Mouse (Mus musculus): ENCODE measurements around the gene Ncbp1. TPM values are rescaled to one million over a fixed set of nuclear protein-coding genes. Genes with fewer than 3 reads are reported as not detected.

Gene Ncbp1
- polyA plus RNA-seq, 1 experiment from 2014 or later, result 66.0 TPM

DNA sequence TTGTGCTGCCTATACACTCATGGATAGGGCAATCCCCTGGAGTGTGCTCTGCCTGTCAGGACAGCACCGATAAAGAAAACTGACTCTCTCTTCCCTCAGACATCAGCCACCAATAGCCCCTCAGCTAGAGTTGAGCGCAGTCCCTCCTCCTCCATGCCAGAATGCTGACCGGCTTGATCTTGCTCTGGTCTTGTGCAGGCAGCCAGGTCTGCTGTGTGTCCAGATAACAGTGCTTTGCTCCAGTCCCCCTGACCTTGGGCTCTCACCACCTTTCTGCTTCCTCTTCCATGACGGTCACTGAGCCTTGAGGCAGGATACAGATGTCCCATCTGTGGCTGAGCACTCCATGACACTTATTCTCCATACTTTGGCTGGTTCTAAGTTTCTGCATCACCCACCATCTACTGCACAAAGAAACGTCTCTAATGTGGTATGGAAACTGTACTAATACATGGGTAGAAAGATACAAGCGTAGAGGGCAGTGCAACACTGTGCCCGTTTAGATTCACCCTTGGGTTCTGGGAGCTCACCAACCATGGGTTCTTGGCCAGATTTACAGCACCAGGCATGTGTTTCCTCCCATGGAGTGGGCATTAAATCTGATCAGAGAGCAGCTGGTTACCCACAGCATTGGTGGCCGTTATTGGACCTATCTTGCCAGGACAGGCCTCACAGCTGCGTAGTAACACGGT, 36.2 kb upstream of the Ncbp1 start:
- no peak for ATAC-seq (ENCODE audit: low FRiP score)
- Histone ChIP-seq H3K36me3 (no peaks in the 10 kb centered on the region), H3K27me3 (replicated peaks) (no peaks in the 10 kb centered on the region), H3K27ac (replicated peaks) (no peak overlapping the region), H3K4me1 (peaks cover 7% of the 10 kb centered on the region; the same call in 1 of the 2 replicates), H3K4me2 (no peak overlapping the region), H3K9me3 (replicated peaks) (no peaks in the 10 kb centered on the region), H3K9ac (replicated peaks) (no peak overlapping the region), H3K4me3 (replicated peaks) (no peak overlapping the region)
- 91% methylated on average over 10 of the region's 10 CpGs for WGBS

DNA sequence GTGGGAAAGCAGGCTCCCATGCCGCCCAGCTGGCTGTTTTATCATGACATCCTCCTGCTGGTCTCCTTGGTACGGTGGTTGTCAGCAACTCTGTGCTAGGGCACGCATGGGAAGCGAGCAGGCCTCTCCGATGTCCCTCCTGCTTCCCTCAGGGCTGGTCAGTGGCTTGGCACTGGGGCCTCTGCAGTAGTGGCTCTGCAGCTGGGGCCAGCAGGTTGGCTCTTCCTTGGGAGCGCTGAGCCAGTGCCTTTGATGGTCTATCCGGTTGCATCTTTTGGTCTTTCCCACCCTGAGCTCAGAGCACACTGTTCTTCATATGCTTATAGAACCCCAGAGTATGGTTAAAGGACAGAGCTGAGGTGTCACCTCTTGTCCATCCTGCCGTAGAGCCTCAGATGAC, 28.3 kb upstream of the Ncbp1 start:
- Histone ChIP-seq H3K27ac (replicated peaks) (no peak overlapping the region), H3K4me3 (replicated peaks) (no peak overlapping the region), H3K36me3 (peaks cover 10% of the 10 kb centered on the region), H3K9ac (replicated peaks) (no peak overlapping the region), H3K27me3 (replicated peaks) (no peaks in the 10 kb centered on the region), H3K4me2 (no peak overlapping the region), H3K9me3 (replicated peaks) (no peaks in the 10 kb centered on the region), H3K4me1 (no peaks in the 10 kb centered on the region)
- no peak for ATAC-seq (ENCODE audit: low FRiP score)
- 92% methylated on average over 8 of the region's 8 CpGs for WGBS

DNA sequence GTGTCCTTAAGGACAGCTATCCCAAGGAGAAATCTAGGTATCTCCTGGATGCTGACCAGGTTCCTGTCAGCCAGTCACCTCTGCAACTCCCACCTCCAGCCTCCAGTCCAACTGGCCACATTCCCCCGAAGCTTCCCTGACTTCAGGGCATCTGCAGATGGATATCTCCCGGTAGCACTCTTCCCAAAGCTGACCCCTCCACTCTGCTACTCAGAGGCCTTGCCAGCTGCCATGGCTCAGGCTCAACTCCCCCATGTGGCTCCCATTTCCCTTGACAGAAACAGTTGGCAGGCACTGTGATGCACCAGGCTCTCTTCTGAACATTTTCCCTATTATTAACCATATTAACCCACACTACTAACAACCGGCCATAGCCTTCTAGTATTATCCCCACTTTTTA, 27.1 kb upstream of the Ncbp1 start:
- Histone ChIP-seq H3K27me3 (replicated peaks) (no peaks in the 10 kb centered on the region), H3K4me3 (replicated peaks) (no peak overlapping the region), H3K9ac (replicated peaks) (no peak overlapping the region), H3K4me2 (no peak overlapping the region), H3K27ac (replicated peaks) (no peak overlapping the region), H3K9me3 (replicated peaks) (no peaks in the 10 kb centered on the region), H3K4me1 (no peaks in the 10 kb centered on the region), H3K36me3 (peaks cover 22% of the 10 kb centered on the region)
- WGBS, result 79% methylated on average over 3 of the region's 3 CpGs
- ATAC-seq (ENCODE audit: low FRiP score), result no peak

DNA sequence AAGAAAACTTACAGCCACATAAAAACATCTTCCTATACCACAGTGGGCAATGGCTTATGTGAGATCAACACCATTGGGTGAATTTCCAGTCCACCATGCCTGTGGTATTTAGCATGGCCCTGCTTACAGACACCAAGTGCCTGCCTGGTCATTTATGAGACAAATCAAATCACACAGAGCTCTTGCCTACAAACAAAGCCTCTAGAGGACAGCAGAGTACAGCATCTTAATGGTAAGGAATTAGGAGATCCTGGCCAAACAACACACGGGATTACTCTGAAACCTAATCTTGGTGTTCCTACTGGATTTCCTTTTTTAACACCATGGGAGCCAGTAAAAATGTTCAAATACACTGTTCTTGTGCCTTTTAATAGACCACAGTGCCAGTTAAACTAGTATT, 23.1 kb upstream of the Ncbp1 start:
- Histone ChIP-seq H3K36me3 (peaks cover 62% of the 10 kb centered on the region), H3K4me3 (replicated peaks) (no peak overlapping the region), H3K4me1 (no peaks in the 10 kb centered on the region), H3K9ac (replicated peaks) (no peak overlapping the region), H3K4me2 (no peak overlapping the region), H3K27me3 (replicated peaks) (no peaks in the 10 kb centered on the region), H3K27ac (replicated peaks) (no peak overlapping the region), H3K9me3 (replicated peaks) (no peaks in the 10 kb centered on the region)
- no peak for ATAC-seq (ENCODE audit: low FRiP score)
- 85% methylated on average over 1 of the region's 1 CpGs for WGBS

DNA sequence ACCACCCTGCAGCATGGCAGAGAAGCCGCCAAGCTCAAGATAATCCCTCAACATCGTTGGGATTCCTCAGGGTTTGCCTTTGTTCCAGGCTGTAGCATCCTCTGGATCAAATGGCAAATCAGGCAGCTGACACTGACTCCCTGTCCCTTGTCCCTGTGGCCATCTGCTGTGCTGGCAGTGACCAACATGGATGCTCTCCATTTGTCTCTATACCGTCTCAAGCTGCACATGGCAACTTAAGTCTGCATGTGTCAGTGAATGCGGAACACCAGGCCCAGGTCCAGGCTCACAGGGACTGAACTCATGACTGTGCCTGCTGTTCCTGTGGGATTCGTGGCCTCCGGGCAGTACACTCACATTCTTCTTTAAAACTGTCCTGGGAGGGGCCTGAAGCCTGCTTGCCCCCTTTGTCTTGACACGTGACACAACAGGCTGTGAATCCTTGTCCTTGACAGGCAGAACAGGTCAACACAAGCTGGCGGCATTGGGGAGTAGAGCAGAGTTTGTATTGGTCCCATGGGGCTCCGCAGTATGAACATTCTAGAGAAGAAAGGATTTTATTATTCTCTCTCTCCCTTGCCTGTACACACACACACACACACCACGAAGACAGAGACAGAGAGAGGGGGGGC, 21.8 kb upstream of the Ncbp1 start:
- Histone ChIP-seq H3K36me3 (peaks cover 73% of the 10 kb centered on the region), H3K4me1 (no peaks in the 10 kb centered on the region)
- 54% methylated on average over 10 of the region's 10 CpGs for WGBS

DNA sequence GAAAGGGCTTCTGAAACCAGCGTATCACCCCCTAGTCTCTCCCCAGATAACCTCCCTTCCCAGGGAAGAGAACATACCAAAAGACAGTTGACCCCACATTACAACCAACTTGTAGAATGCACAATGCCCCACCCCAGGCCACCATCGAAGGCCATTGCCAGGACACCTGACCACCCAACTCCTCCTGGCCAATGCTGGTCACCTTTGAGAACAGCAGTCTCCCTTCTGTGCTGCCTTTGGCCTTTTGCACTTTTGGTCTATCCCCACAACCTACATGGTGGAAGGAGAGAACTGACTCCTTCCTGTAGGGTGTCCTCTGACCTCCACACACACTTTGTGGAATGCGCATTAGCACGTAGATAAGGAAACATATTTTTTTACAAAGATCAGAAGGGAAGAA, 20.9 kb upstream of the Ncbp1 start:
- Histone ChIP-seq H3K9ac (replicated peaks) (no peak overlapping the region), H3K27me3 (replicated peaks) (no peaks in the 10 kb centered on the region), H3K27ac (replicated peaks) (no peak overlapping the region), H3K4me1 (no peaks in the 10 kb centered on the region), H3K36me3 (peaks cover 81% of the 10 kb centered on the region), H3K4me3 (replicated peaks) (no peak overlapping the region), H3K9me3 (replicated peaks) (no peaks in the 10 kb centered on the region), H3K4me2 (no peak overlapping the region)
- 97% methylated on average over 4 of the region's 4 CpGs for WGBS
- no peak for ATAC-seq (ENCODE audit: low FRiP score)

More for the DNA sequence above, 21.8 kb upstream of the Ncbp1 start:
- Histone ChIP-seq H3K27ac (replicated peaks) (no peak overlapping the region), H3K4me3 (replicated peaks) (no peak overlapping the region), H3K9ac (replicated peaks) (no peak overlapping the region), H3K9me3 (replicated peaks) (no peaks in the 10 kb centered on the region), H3K4me2 (no peak overlapping the region), H3K27me3 (replicated peaks) (no peaks in the 10 kb centered on the region)
- no peak for ATAC-seq (ENCODE audit: low FRiP score)

DNA sequence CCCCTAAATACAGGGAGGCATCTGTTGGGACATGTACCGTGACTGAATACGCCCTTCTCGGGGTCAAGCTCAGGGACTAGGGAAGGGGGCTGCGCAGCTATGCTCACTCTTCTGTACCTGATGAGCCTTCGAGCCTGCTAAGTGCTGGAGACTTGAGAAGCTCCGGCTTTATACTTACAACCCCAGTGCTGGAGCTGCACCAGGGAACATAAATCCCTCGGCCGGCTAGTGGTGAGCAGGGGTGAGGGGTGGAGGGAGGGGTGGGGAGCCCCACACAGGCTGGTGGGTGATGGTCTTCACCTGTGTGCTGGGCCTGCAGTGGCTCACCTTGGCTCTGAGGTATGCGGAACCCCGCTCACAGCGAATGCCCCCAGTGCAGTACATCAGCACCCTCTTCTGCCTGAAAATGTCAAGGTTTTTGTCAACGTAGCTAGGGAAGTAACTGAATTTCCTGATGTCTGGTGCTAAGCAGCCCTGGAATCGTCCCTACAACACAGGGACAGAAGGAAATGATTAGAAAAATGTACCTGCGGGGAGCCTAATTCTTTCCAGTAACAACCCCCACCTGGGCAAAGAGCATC, 18.8 kb upstream of the Ncbp1 start:
- no peaks in the 10 kb centered on the region for H3K4me1 ChIP-seq
- no peaks in the 10 kb centered on the region for H3K27me3 ChIP-seq (replicated peaks)
- H3K36me3 ChIP-seq, result peaks cover 93% of the 10 kb centered on the region
- WGBS, result 93% methylated on average over 14 of the region's 14 CpGs
- H3K4me2 ChIP-seq, result no peak overlapping the region
- ATAC-seq (ENCODE audit: low FRiP score), result no peak
- H3K9me3 ChIP-seq (replicated peaks), result no peaks in the 10 kb centered on the region
- H3K27ac ChIP-seq (replicated peaks), result no peak overlapping the region
- no peak overlapping the region for H3K4me3 ChIP-seq (replicated peaks)
- H3K9ac ChIP-seq (replicated peaks), result no peak overlapping the region

DNA sequence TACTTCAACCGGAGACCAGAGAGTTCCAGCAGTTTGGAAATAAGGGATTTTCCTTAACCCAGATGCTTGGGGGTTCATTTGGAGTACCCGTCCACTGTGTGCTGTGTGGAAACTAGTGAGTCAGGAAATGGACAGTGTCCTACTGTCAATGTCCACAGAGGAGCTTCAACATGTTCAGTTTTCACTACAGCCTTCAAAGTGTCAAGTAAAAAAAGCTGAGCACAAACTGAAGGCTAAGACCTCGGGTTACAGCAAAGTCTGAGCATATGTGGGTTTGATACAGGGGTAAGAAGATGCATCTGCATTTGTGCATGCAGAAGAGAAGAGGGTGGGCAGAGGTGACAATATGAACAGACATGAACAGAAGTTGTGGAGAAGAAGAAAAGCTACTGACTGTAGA, 17.6 kb upstream of the Ncbp1 start:
- ATAC-seq (ENCODE audit: low FRiP score), result no peak
- WGBS, result 87% methylated on average over 3 of the region's 3 CpGs

DNA sequence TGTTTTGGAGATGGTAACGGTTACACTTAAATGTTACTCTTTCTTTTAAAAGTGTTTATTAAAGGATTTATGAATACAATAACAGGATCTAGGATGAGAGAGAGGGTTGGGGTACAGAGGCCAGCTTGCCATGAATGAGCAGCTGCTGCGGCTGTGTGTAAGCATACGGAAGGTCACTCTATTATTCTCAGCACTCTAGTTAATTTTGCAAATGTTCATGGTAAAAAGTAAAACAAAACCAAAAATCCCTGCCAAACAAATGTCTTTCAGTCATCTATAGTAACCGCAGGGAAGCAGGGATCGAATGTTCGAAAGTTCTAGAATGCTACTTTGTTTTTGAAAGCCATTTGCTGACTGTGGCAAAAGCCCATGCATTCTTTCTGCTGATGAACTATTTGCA, 15.1 kb upstream of the Ncbp1 start:
- H3K36me3 ChIP-seq, result peaks cover 82% of the 10 kb centered on the region
- H3K27ac ChIP-seq (replicated peaks), result no peak overlapping the region
- no peak for ATAC-seq (ENCODE audit: low FRiP score)
- H3K4me3 ChIP-seq (replicated peaks), result no peak overlapping the region
- H3K4me2 ChIP-seq, result no peak overlapping the region
- H3K9ac ChIP-seq (replicated peaks), result no peak overlapping the region
- H3K4me1 ChIP-seq, result no peaks in the 10 kb centered on the region
- 90% methylated on average over 6 of the region's 6 CpGs for WGBS
- H3K27me3 ChIP-seq (replicated peaks), result no peaks in the 10 kb centered on the region
- H3K9me3 ChIP-seq (replicated peaks), result no peaks in the 10 kb centered on the region

More for the DNA sequence above, 17.6 kb upstream of the Ncbp1 start:
- Histone ChIP-seq H3K9ac (replicated peaks) (no peak overlapping the region), H3K9me3 (replicated peaks) (no peaks in the 10 kb centered on the region), H3K27ac (replicated peaks) (no peak overlapping the region), H3K27me3 (replicated peaks) (no peaks in the 10 kb centered on the region), H3K36me3 (peaks cover 96% of the 10 kb centered on the region), H3K4me2 (no peak overlapping the region), H3K4me3 (replicated peaks) (no peak overlapping the region), H3K4me1 (no peaks in the 10 kb centered on the region)

DNA sequence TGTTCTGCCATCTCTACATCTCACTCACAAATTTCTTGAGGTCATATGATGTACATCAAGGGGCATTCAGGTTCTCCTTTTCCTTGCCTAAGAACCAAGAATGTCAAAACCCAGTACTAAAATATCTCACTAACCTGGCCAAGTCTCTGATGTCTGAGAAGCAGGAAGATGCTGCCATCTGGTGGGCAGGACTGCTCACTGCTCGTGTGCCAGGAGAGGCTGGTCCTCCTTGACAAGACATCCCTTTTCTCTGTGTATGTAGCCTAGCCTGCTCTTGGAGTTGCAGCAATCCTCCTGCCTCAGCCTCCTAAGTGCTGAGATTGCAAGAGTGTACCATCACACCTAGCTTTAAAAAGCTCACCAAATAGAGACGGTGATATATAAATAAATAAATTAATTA, 11.9 kb upstream of the Ncbp1 start:
- H3K9ac ChIP-seq (replicated peaks), result no peak overlapping the region
- H3K4me1 ChIP-seq, result no peaks in the 10 kb centered on the region
- peaks cover 77% of the 10 kb centered on the region for H3K36me3 ChIP-seq
- no peaks in the 10 kb centered on the region for H3K9me3 ChIP-seq (replicated peaks)
- ATAC-seq (ENCODE audit: low FRiP score), result no peak; the same call in 1 of the 2 replicates
- no peak overlapping the region for H3K4me2 ChIP-seq
- no peak overlapping the region for H3K4me3 ChIP-seq (replicated peaks)
- 53% methylated on average over 2 of the region's 2 CpGs for WGBS
- H3K27ac ChIP-seq (replicated peaks), result no peak overlapping the region
- no peaks in the 10 kb centered on the region for H3K27me3 ChIP-seq (replicated peaks)

DNA sequence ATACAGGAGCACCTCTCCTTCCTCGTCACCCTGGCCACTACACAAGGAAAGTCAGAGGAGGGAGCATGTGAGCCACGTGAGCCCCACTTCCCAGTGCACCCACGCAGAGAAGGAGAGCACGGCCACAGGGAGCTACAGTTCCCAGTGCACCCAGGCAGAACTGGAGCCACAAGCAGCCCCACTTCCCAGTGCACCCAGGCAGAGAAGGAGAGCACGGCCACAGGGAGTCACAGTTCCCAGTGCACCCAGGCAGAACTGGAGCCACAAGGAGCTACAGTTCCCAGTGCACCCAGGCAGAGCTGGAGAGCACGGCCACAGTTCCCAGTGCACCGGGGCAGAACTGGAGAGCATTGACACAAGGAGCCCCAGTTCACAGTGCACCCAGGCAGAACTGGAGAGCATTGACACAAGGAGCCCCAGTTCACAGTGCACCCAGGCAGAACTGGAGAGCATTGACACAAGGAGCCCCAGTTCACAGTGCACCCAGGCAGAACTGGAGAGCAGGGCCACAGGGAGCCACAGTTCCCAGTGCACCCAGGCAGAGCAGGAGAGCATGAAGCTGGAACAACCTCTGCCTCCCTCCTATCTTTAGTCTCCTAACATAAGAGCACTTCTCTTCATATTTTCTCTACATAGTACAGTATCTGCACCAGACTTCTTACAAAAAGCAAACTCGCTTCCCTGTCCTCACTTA, 9.0 kb upstream of the Ncbp1 start:
- 95% methylated on average over 8 of the region's 8 CpGs for WGBS
- no peaks in the 10 kb centered on the region for H3K9me3 ChIP-seq (replicated peaks)
- H3K4me3 ChIP-seq (replicated peaks), result no peak overlapping the region
- H3K27me3 ChIP-seq (replicated peaks), result no peaks in the 10 kb centered on the region
- H3K36me3 ChIP-seq, result peaks cover 66% of the 10 kb centered on the region
- no peak overlapping the region for H3K27ac ChIP-seq (replicated peaks)
- no peak for ATAC-seq (ENCODE audit: low FRiP score)
- no peaks in the 10 kb centered on the region for H3K4me1 ChIP-seq
- H3K4me2 ChIP-seq, result no peak overlapping the region
- H3K9ac ChIP-seq (replicated peaks), result no peak overlapping the region

DNA sequence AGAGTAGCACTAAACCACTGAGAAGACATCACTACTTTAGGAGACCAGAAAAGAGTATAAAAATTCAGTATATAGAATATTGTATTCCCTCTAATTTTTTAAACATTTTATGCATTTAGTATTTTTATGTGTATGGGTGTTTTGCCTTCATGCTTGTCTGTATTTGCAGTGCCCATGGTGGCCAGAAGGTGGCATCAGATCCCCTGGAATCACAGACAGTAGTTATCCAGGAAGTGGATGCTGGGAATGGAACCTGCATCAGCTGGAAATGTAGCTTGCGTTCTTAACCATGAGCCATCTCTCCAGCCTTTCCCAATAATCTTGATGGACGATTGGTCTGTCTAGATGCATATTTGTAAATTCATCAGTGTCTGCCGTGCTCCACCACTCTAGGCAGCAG, 8.2 kb upstream of the Ncbp1 start:
- no peak for ATAC-seq (ENCODE audit: low FRiP score)
- Histone ChIP-seq H3K9ac (replicated peaks) (no peak overlapping the region), H3K9me3 (replicated peaks) (no peaks in the 10 kb centered on the region), H3K4me3 (replicated peaks) (no peak overlapping the region), H3K27ac (replicated peaks) (no peak overlapping the region), H3K36me3 (peaks cover 64% of the 10 kb centered on the region), H3K4me1 (no peaks in the 10 kb centered on the region), H3K4me2 (no peak overlapping the region), H3K27me3 (replicated peaks) (no peaks in the 10 kb centered on the region)
- 78% methylated on average over 3 of the region's 3 CpGs for WGBS
